Mouse (Mus musculus) B cell, adult (primary cell): ENCODE data around the gene Cep83. TPM values are rescaled to one million over a fixed set of nuclear protein-coding genes. Genes with fewer than 3 reads are reported as not detected.

Experiments
- total RNA-seq: library from RNA; stranded (reverse); gene quantifications from 4 replicates; pipeline ENCODE4 v1.2.4, GENCODE M21; 2023; ENCODE audit not compliant: inconsistent age

Cep83 gene
- 23.9 to 28.0 TPM (median 26.8 TPM) in 4 replicates for total RNA-seq

GRCm38 (mm10) chr10:94688420-94689175 is at the start of gene Cep83:
TSS of gene Cep83 (plus strand) at chr10:94688654.

